Mouse (Mus musculus) cerebellum, adult 18-20 months (tissue): Measurements from ENCODE around the gene Phgdh.

Source experiments
- DNase-seq, 2 experiments: peaks; one replicate each; pipeline ENCODE4 v3.0.0; 2021

Gene Phgdh

GRCm38 (mm10) chr3:98339706-98340109 lies at the start of gene Phgdh:
TSS of gene Phgdh (minus strand) at chr3:98339990.
- peak; percentile 29 to 35 for DNase-seq

GRCm38 (mm10) chr3:98389305-98389704 lies 49.5 kb upstream of the Phgdh start:
- peak; percentile 12 to 31 for DNase-seq

- no peak for DNase-seq
Observed at GRCm38 (mm10) chr3:98387756-98388155, 48.0 kb upstream of the Phgdh start.

GRCm38 (mm10) chr3:98387086-98387485 lies 47.3 kb upstream of the Phgdh start:
- no peak for DNase-seq

GRCm38 (mm10) chr3:98383024-98383790 lies 43.4 kb upstream of the Phgdh start:
- DNase-seq = peak; percentile 48 to 50

GRCm38 (mm10) chr3:98382246-98382939 lies 42.6 kb upstream of the Phgdh start, which contains the start of gene Zfp697:
TSS of gene Zfp697 (plus strand) at chr3:98382461.
- peak; percentile 91 to 93 for DNase-seq

GRCm38 (mm10) chr3:98381677-98382245 lies 42.0 kb upstream of the Phgdh start:
- DNase-seq = peak; percentile 6 to 25

- DNase-seq = no peak
Observed at GRCm38 (mm10) chr3:98379236-98379635, 39.4 kb upstream of the Phgdh start.

GRCm38 (mm10) chr3:98378267-98378666 lies 38.5 kb upstream of the Phgdh start:
- DNase-seq = no peak

GRCm38 (mm10) chr3:98374980-98375379 lies 35.2 kb upstream of the Phgdh start:
- no peak for DNase-seq

GRCm38 (mm10) chr3:98374062-98374719 lies 34.4 kb upstream of the Phgdh start:
- DNase-seq = no peak

- DNase-seq = no peak
Observed at GRCm38 (mm10) chr3:98368776-98369175, 29.0 kb upstream of the Phgdh start.

GRCm38 (mm10) chr3:98368283-98368682 lies 28.5 kb upstream of the Phgdh start:
- DNase-seq = no peak

GRCm38 (mm10) chr3:98366823-98367222 lies 27.0 kb upstream of the Phgdh start:
- DNase-seq = no peak

GRCm38 (mm10) chr3:98366086-98366485 lies 26.3 kb upstream of the Phgdh start:
- no peak for DNase-seq

GRCm38 (mm10) chr3:98362753-98363152 lies 23.0 kb upstream of the Phgdh start:
- DNase-seq = peak; percentile 35 to 43

- DNase-seq = no peak
Observed at GRCm38 (mm10) chr3:98356632-98357370, 17.0 kb upstream of the Phgdh start.

- no peak for DNase-seq
Observed at GRCm38 (mm10) chr3:98356026-98356365, 16.2 kb upstream of the Phgdh start.

- no peak for DNase-seq
Observed at GRCm38 (mm10) chr3:98355344-98356025, 15.7 kb upstream of the Phgdh start.

GRCm38 (mm10) chr3:98353892-98354291 lies 14.1 kb upstream of the Phgdh start:
- DNase-seq = peak; percentile 67 to 70

GRCm38 (mm10) chr3:98348705-98349104 lies 8.9 kb upstream of the Phgdh start:
- DNase-seq = no peak

GRCm38 (mm10) chr3:98348106-98348505 lies 8.3 kb upstream of the Phgdh start:
- DNase-seq = no peak
